8 mouse cellular contexts compared by ENCODE assay signal in genomic region chr12:77780885-77781698, GRCm38 (mm10).
A peak's percentile ranks its signal among the peaks of the same experiment; 100 is the strongest.
DNase-seq lines count a peak whose midpoint lies in the region; ATAC-seq lines count a peak whose summit lies in the region.

No protein-coding gene starts in this region.

- H3K9me3 ChIP-seq in intestine, embryonic 14.5 days (ENCODE audit: control insufficient read depth, low read length) = no peaks in the 10 kb centered on the region

- H3K4me2 ChIP-seq in intestine, embryonic 14.5 days (ENCODE audit: low read length) = peak overlapping the region; percentile 41

- intact Hi-C loops in gastrocnemius, postnatal 14 days (cut with DNase I; ENCODE audit: low total_unique reads) = no loop called here
- intact Hi-C loops in left cerebral cortex, postnatal 10 days (cut with DNase I) = loop anchor here (5.0 kb wide), 1 partner anchor 539 kb away; no protein-coding TSS in a partner anchor

- peak; percentile 40 for DNase-seq in WW6 (ENCODE audit: low read depth, low spot score)
- DNase-seq in gastrocnemius, postnatal 14 days = peak; percentile 85
- DNase-seq in intestine, embryonic 14.5 days (ENCODE audit: low spot score) = peak; percentile 99
- DNase-seq in left cerebral cortex, postnatal 10 days (ENCODE audit: extremely low spot score in 1 of 2, low spot score in 2 of 2) = peak; percentile 77 to 88
- peak; percentile 82 for DNase-seq in mesoderm, embryonic 11.5 days (ENCODE audit: low read depth, low spot score)
- peak; percentile 82 for DNase-seq in right cerebral cortex, postnatal 25 days
- peak; percentile 80 to 92 for DNase-seq in urinary bladder, postnatal 4 days (ENCODE audit: low spot score in 2 of 2)

- ATAC-seq in common myeloid progenitor, adult 5-6 weeks (replicated peaks; ENCODE audit: low read depth, poor library complexity, severe bottlenecking) = peak; percentile 92
- peak; percentile 87 for ATAC-seq in intestine, embryonic 14.5 days (replicated peaks; ENCODE audit: low FRiP score, low TSS enrichment, low read depth)

- no peaks in the 10 kb centered on the region for H3K27me3 ChIP-seq in intestine, embryonic 14.5 days (replicated peaks; ENCODE audit: control insufficient read depth, insufficient read depth, low read length)

- no peak overlapping the region for H3K9ac ChIP-seq in intestine, embryonic 14.5 days (ENCODE audit: low read length)

- WGBS in intestine, embryonic 14.5 days = 31% methylated on average over 20 of the region's 20 CpGs

- 0 out of 2 replicates have a peak overlapping the region, but pooled peaks have one; percentile 15 for H3K4me3 ChIP-seq in intestine, embryonic 14.5 days (ENCODE audit: low read depth, low read length)

- H3K4me1 ChIP-seq in intestine, embryonic 14.5 days (replicated peaks; ENCODE audit: control insufficient read depth, insufficient read depth, low read length) = no peaks in the 10 kb centered on the region

- no peak overlapping the region for H3K27ac ChIP-seq in intestine, embryonic 14.5 days (ENCODE audit: low read depth)

- H3K36me3 ChIP-seq in intestine, embryonic 14.5 days (ENCODE audit: control insufficient read depth, insufficient read depth, low read length) = no peaks in the 10 kb centered on the region

Comparison
In these comparisons a context has a peak if more than half of its experiments do, and no peak if none do; other contexts are left out.
1. DNase-seq: peak in every context shown above with its lines; median percentile 99 in intestine, embryonic 14.5 days; 86 in urinary bladder, postnatal 4 days; 85 in gastrocnemius, postnatal 14 days; 82 in left cerebral cortex, postnatal 10 days; 82 in mesoderm, embryonic 11.5 days; 82 in right cerebral cortex, postnatal 25 days; 40 in WW6.